Mouse (Mus musculus) kidney, embryonic 14.5 days (tissue): ENCODE data around the gene Pla2g6. TPM values are rescaled to one million over a fixed set of nuclear protein-coding genes. Genes with fewer than 3 reads are reported as not detected.
A peak's percentile ranks its signal among the peaks of the same experiment; 100 is the strongest.

ENCODE experiments used
- ATAC-seq: fragments of 200-750 bp; cut with Nextera tagmentation; 2 replicates; pipeline ENCODE4 v1.8.0; 2017; ENCODE audit warnings: moderate number of reproducible peaks, mild to moderate bottlenecking, moderate TSS enrichment, moderate library complexity; ENCODE audit not compliant: low FRiP score, low TSS enrichment
- H3K27ac ChIP-seq: fragments of 300-500 bp; sonication (generic); 2 replicates; pipeline ENCODE4 v1.5.1; 2014; ENCODE audit warnings: low read depth, mild to moderate bottlenecking, low read length, moderate library complexity, mixed read lengths
- H3K27me3 ChIP-seq: fragments of 300-500 bp; sonication (generic); 2 replicates; pipeline ENCODE4 v1.6.1; 2014; ENCODE audit warnings: mild to moderate bottlenecking, low read length; ENCODE audit not compliant: control insufficient read depth, insufficient read depth
- H3K36me3 ChIP-seq: fragments of 300-500 bp; sonication (generic); 2 replicates; pipeline ENCODE4 v1.6.1; 2014; ENCODE audit warnings: low read length, mixed read lengths; ENCODE audit not compliant: control insufficient read depth, insufficient read depth
- H3K4me1 ChIP-seq: fragments of 300-500 bp; sonication (generic); 2 replicates; pipeline ENCODE4 v1.6.1; 2014; ENCODE audit warnings: low read length, mixed read lengths; ENCODE audit not compliant: control insufficient read depth, insufficient read depth
- H3K4me2 ChIP-seq: fragments of 300-500 bp; sonication (generic); replicated peaks from 2 replicates; pipeline ENCODE4 v1.6.1; 2014; ENCODE audit warnings: low read depth, mild to moderate bottlenecking, low read length
- H3K4me3 ChIP-seq: fragments of 300-500 bp; sonication (generic); 2 replicates; pipeline ENCODE4 v1.5.1; 2014; ENCODE audit warnings: mild to moderate bottlenecking, low read length
- H3K9ac ChIP-seq: fragments of 300-500 bp; sonication (generic); 2 replicates; pipeline ENCODE4 v1.6.1; 2014; ENCODE audit warnings: low read depth, mild to moderate bottlenecking, low read length, moderate library complexity
- H3K9me3 ChIP-seq: fragments of 300-500 bp; sonication (generic); 2 replicates; pipeline ENCODE4 v1.6.1; 2016; ENCODE audit warnings: low read length; ENCODE audit not compliant: control insufficient read depth
- WGBS: fragments of 180-500 bp; shearing (Covaris S2); extraction: QIAGEN DNeasy Blood & Tissue Kit; methylation state at CpG from one replicate; pipeline ENCODE4 v1.1.7; 2014; 5-methylcytosine and 5-hydroxymethylcytosine counted together
- polyA plus RNA-seq: library from polyadenylated mRNA; unstranded; fragments of >200 nt; fragmentation: Nextera tagmentation; extraction: Ambion mirVana; gene quantifications from 2 replicates; pipeline ENCODE4 v1.2.1, GENCODE M21; 2014

Gene Pla2g6
- polyA plus RNA-seq, 1 experiment from 2014 or later, result 17.0 TPM

DNA sequence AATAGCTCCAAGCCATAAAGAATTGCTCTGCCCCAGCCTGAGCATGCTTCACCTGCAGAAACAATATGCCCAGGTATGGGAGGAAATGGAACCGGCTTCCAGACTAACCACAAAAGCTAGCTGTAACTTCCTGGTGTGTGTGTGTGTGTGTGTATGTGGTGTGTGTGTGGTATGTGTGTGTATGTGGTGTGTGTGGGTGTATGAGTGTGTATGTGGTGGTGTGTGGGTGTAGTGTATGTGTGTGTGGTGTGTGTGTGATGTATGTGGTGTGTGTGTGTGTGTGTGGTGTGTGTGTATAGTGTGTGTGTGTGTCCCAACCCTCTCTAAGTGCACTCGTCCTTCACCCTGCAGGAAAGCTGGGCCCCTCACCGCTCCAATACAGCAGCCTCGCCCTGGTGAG, 62.8 kb downstream of the Pla2g6 start:
- H3K4me1 ChIP-seq, result peaks cover 6% of the 10 kb centered on the region
- ATAC-seq, result no peak
- no peak overlapping the region for H3K4me3 ChIP-seq
- peaks cover 12% of the 10 kb centered on the region for H3K27me3 ChIP-seq
- H3K4me2 ChIP-seq, result no peak overlapping the region
- WGBS, result 63% methylated on average over 4 of the region's 4 CpGs
- H3K9ac ChIP-seq, result no peak overlapping the region
- no peaks in the 10 kb centered on the region for H3K36me3 ChIP-seq
- H3K9me3 ChIP-seq, result no peaks in the 10 kb centered on the region
- H3K27ac ChIP-seq, result no peak overlapping the region

DNA sequence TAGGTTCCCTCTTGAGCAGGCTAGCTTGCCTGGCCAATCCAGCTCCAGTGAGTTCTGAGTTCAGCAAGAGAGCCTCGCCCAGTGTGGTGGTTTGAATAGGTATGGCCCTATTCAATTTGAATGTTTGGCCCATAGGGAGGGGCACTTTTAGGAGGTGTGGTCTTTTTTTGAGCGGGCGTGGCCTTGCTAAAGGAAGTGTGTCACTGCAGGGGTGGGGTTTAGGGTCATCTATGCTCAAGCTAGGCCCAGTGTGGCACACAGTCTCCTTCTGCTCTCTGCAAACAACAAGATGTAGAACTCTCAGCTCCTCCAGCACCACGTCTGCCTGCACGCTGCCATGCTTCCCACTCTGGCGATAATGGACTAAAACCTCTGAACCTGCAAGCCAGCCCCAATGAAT, 64.5 kb downstream of the Pla2g6 start:
- H3K4me1 ChIP-seq, result peaks cover 6% of the 10 kb centered on the region
- no peak overlapping the region for H3K27ac ChIP-seq
- H3K4me2 ChIP-seq, result no peak overlapping the region
- no peak for ATAC-seq
- H3K27me3 ChIP-seq, result peaks cover 17% of the 10 kb centered on the region
- WGBS, result 97% methylated on average over 6 of the region's 6 CpGs
- no peaks in the 10 kb centered on the region for H3K36me3 ChIP-seq
- H3K9me3 ChIP-seq, result no peaks in the 10 kb centered on the region
- no peak overlapping the region for H3K4me3 ChIP-seq
- no peak overlapping the region for H3K9ac ChIP-seq

DNA sequence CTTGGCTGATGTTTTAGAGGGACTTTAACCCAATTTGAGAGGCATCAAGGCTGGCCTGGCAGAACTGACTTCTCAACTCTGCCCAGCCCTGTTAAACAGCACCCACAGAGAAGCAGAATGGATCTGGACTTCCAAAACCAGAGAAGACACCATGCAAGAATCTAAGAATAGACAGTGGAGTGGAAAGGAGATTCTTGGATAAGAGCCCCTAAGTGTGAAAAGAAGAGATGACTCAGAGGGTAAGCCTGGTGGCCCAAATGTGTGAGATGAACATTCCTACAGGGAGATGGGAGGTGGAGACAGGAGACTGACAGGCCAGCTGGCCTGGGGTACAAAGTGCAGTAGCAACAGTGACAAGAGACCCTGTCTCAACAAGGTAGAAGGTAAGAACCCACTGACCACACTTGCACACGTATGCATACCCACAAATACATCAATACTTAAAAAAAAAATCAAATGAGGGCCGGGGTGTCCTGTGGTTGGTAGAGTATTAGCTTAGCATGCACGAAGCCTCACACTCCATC, 65.3 kb downstream of the Pla2g6 start:
- WGBS, result 90% methylated on average over 3 of the region's 3 CpGs
- Histone ChIP-seq H3K9me3 (no peaks in the 10 kb centered on the region), H3K4me3 (no peak overlapping the region), H3K9ac (no peak overlapping the region), H3K27ac (no peak overlapping the region), H3K36me3 (no peaks in the 10 kb centered on the region), H3K4me1 (peaks cover 6% of the 10 kb centered on the region), H3K4me2 (no peak overlapping the region), H3K27me3 (peaks cover 17% of the 10 kb centered on the region)
- ATAC-seq, result no peak

DNA sequence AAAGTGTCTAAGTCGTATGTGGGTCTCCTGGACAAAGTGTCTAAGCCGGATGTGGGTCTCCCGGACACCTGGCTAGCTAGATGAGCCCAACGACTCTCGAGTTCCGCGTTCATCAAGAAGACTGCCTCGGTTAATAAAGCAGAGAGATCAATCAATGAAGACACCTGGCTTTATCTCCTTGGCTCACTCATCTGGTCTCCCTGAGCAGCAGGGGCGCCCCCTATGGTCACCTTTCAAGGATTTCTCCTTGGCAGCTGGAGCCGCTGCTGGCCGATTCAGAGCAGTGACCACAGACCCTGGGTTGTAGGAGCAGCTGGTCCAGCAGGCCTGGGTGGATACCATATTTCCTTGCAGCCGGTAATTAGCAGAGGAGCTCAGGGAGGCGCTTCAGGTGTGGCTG, 65.8 kb downstream of the Pla2g6 start:
- no peaks in the 10 kb centered on the region for H3K9me3 ChIP-seq
- no peak overlapping the region for H3K9ac ChIP-seq
- no peak overlapping the region for H3K27ac ChIP-seq
- no peak for ATAC-seq
- no peaks in the 10 kb centered on the region for H3K36me3 ChIP-seq
- peaks cover 6% of the 10 kb centered on the region for H3K4me1 ChIP-seq
- peak overlapping the region; percentile 87 for H3K4me2 ChIP-seq
- H3K27me3 ChIP-seq, result peaks cover 17% of the 10 kb centered on the region
- WGBS, result 14% methylated on average over 13 of the region's 13 CpGs
- no peak overlapping the region for H3K4me3 ChIP-seq

DNA sequence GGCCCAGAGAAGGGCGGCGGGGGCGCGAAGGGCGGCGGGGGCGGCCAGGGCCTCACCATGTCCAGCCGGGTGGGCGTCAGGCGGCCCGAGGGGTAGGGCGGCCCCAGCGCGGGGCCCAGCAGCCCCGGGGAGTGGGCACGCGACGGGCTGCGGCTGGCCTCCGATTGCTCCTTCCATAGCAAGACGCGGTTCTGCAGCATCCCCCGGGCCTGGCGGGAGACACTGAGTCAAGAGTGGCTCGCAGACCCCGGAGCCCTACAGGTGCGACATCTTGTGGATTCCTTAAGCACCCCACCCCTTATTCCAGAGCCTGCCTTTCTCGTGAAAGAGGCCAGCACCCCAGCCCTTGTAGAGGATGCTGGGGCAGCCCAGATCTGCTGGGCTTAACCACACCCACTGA, 66.4 kb downstream of the Pla2g6 start:
- Histone ChIP-seq H3K9ac (peak overlapping the region; percentile 49), H3K4me2 (peak overlapping the region; percentile 87), H3K9me3 (no peaks in the 10 kb centered on the region), H3K36me3 (no peaks in the 10 kb centered on the region), H3K27me3 (peaks cover 17% of the 10 kb centered on the region), H3K4me3 (peak overlapping the region; percentile 46), H3K4me1 (peaks cover 6% of the 10 kb centered on the region), H3K27ac (no peak overlapping the region)
- WGBS, result 1% methylated on average over 28 of the region's 28 CpGs
- ATAC-seq, result peak; percentile 63

DNA sequence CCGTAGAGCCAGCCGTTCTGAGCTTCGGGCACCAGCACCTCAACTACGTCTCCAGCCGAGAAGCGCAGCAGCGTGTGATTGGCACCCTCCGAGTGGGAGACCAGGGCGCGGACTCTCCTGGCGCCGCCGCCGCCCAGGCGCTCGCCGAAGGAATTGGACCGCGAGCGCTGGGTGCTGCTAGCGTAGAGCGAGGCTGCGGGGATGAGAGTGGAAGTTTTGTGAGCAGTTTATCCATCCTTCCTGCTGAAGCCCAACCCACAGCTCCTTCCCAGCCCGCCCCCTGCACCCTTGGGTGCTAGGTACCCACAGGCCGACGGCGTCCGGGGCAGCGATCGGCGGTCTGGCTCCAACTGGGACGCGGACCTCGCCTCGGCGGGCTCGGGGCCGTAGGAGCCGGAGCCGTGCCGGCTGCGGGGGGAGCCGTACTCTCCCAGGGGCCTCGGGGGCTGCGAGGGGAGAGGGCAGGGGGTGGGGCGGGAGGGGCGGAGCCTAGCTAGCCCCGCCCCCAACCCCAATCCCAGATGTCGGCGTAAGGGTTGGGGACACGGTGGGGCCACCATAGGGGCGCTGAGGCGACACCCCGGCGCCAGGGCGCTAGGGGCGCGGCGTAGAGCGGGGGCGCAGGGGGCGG, 67.0 kb downstream of the Pla2g6 start:
- no peaks in the 10 kb centered on the region for H3K36me3 ChIP-seq
- ATAC-seq, result peak; percentile 77
- peaks cover 17% of the 10 kb centered on the region for H3K27me3 ChIP-seq
- peak overlapping the region; percentile 46 for H3K4me3 ChIP-seq
- under 1% methylated on average over 59 of the region's 62 CpGs for WGBS
- no peak overlapping the region for H3K27ac ChIP-seq
- peaks cover 6% of the 10 kb centered on the region for H3K4me1 ChIP-seq
- H3K9ac ChIP-seq, result peak overlapping the region; percentile 49
- no peaks in the 10 kb centered on the region for H3K9me3 ChIP-seq
- H3K4me2 ChIP-seq, result peak overlapping the region; percentile 87

DNA sequence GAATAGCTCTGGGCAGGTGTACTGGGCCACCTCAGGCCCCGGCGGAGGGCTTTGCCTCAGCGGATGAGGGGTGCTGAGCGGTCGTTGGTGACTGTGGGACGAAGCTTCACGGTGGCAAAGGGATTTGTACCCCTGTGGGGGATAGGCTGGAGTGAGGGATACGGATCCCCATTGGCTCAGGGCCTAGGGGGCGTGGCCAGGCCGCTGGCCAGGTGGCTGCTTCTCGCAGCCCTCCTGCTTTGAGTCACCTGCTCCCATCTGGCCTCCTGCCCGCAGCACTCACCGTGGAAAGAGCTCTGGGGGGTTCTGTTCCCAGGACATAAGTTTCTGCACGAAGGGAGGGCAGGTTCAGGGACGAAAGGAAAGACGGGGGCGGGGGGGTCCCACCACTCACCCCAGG, 69.7 kb downstream of the Pla2g6 start:
- ATAC-seq, result no peak
- Histone ChIP-seq H3K9ac (no peak overlapping the region), H3K4me1 (peaks cover 6% of the 10 kb centered on the region), H3K27ac (no peak overlapping the region), H3K4me3 (no peak overlapping the region), H3K4me2 (no peak overlapping the region), H3K9me3 (no peaks in the 10 kb centered on the region), H3K36me3 (no peaks in the 10 kb centered on the region), H3K27me3 (peaks cover 22% of the 10 kb centered on the region)
- WGBS, result 30% methylated on average over 17 of the region's 17 CpGs

DNA sequence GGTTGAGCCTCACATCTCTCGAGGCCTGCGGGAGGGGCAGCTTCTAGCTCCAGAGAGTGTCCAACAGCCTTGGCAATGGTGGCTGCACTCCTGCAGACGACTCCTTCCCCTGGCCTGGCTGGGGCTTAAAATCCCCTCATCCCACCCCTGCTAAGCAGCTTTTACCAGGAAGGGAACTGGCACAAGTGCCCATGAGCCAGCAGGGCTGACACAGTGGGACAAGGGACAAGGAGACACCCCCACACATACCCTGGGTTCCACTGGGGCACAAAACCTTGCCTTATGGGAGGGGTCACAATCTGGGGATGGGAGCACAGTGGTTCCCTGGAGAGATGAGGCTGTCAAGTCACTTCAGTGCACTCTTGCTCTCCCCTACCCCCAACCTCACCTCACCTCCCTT, 73.5 kb downstream of the Pla2g6 start, which contains the start of gene Slc16a8:
Gene Slc16a8 (minus strand): TSS at position 101 of the 400 bp plus-strand sequence.
- no peaks in the 10 kb centered on the region for H3K9me3 ChIP-seq
- 44% methylated on average over 3 of the region's 3 CpGs for WGBS
- no peak within 1 kb of the TSS for H3K27ac ChIP-seq
- peaks cover 11% of the 10 kb centered on the region for H3K4me1 ChIP-seq
- ATAC-seq, result no peak
- H3K4me3 ChIP-seq, result no peak within 1 kb of the TSS
- H3K36me3 ChIP-seq, result no peaks in the 10 kb centered on the region
- no peak within 1 kb of the TSS for H3K4me2 ChIP-seq
- no peak within 1 kb of the TSS for H3K9ac ChIP-seq
- peaks cover 19% of the 10 kb centered on the region for H3K27me3 ChIP-seq

DNA sequence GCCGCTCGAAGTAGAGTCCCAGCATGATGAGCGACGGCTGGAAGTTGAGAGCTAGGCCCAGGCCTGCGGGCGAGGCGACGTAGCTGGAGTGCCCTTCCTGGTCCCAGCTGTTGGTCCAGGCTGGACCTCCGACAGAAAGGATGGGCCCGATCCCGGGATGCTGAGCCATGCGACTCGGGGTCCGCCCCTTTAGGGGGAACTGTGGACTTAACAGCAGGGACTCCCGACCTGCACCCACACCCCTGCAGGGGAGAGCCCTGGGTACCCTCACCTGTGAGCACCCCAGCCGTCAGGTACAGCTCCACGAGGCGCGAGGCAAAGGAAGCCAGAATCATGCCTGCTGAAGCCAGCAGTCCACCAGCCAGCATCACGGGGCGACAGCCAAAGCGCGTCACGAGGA, 75.6 kb downstream of the Pla2g6 start:
- peak overlapping the region; percentile 27 for H3K4me3 ChIP-seq
- WGBS, result 33% methylated on average over 24 of the region's 24 CpGs
- H3K4me1 ChIP-seq, result peaks cover 11% of the 10 kb centered on the region
- peaks cover 19% of the 10 kb centered on the region for H3K27me3 ChIP-seq
- H3K9me3 ChIP-seq, result no peaks in the 10 kb centered on the region
- peak overlapping the region; percentile 35 for H3K9ac ChIP-seq
- no peak overlapping the region for H3K27ac ChIP-seq
- H3K4me2 ChIP-seq, result peak overlapping the region; percentile 53
- H3K36me3 ChIP-seq, result peaks cover 12% of the 10 kb centered on the region; the same call in 1 of the 2 replicates
- no peak for ATAC-seq
